ENCODE assay signal across 8 mouse cellular contexts in the genomic region with DNA sequence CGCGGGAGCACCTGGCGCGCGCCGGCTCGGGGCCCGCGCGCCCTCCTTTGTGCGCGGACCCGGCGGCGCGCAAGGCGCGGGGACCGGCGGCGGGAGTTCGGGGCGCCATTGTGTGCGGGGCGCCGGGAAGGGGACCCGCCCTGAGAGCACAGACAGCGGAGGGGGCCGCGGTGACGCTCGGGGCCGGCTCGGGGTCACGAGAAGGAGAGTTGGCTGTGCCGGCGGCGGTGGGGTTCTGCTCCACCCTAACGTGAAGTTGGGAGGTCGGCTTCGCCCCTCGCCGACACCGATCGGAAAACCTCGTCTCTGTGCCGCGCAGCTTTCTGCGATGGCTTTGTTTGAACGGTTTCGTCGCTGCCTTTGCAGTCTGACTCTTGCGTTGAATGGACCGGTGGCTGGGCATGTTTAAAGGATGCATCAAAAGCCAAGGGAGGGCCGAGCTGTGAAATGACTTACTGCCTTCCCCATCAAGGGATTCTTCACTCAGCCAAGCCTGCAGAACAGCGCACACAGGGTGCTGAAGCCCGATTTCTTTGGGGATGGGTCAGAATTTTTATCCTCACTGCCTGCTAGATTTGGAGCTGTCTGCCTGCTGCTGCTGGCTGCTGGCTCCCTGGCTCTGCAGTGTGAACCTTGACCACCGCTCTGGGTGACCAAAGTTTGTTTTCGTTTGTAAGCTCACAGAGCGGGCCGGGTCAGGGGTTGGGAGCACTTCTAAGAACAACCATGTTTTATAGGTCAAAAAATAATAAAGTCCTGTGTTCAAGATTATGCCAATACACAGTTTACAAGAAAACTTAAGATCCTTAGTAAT. TPM values are rescaled to one million over a fixed set of nuclear protein-coding genes. Genes with fewer than 3 reads are reported as not detected.
DNase-seq lines count a peak whose midpoint lies in the region; ATAC-seq lines count a peak whose summit lies in the region.

No protein-coding gene starts in this region.

- peak overlapping the region; percentile 26; the same call in 1 of the 2 replicates for H3K27ac ChIP-seq in stomach, embryonic 15.5 days

- peak; percentile 72 for DNase-seq in cerebellum, postnatal 14 days
- peak; percentile 48 to 52 for DNase-seq in frontal cortex, postnatal 36 days (ENCODE audit: low spot score in 2 of 2)
- DNase-seq in kidney, postnatal 14 days, result peak; percentile 75
- DNase-seq in lung, postnatal 10 days, result peak; percentile 34
- no peak for DNase-seq in gastrocnemius, postnatal 25 days

- H3K4me1 ChIP-seq in erythroblast, embryonic 14.5 days (ENCODE audit: control insufficient read depth), result no peaks in the 10 kb centered on the region
- H3K4me1 ChIP-seq in stomach, embryonic 15.5 days, result peaks cover 5% of the 10 kb centered on the region; the same call in 1 of the 2 replicates

- ATAC-seq in erythroblast, adult 5-6 weeks (replicated peaks; ENCODE audit: low FRiP score, poor library complexity, severe bottlenecking), result no peak
- ATAC-seq in stomach, embryonic 15.5 days (ENCODE audit: insufficient read depth, low FRiP score, low read depth), result no peak

- no peaks in the 10 kb centered on the region for H3K9me3 ChIP-seq in erythroblast, embryonic 14.5 days (ENCODE audit: control insufficient read depth, low read length)
- H3K9me3 ChIP-seq in stomach, embryonic 15.5 days, result no peaks in the 10 kb centered on the region

- H3K9ac ChIP-seq in stomach, embryonic 15.5 days, result peak overlapping the region; percentile 25; the same call in 1 of the 2 replicates

- H3K27me3 ChIP-seq in erythroblast, embryonic 14.5 days (ENCODE audit: control insufficient read depth), result peaks cover 60% of the 10 kb centered on the region
- H3K27me3 ChIP-seq in stomach, embryonic 15.5 days (replicated peaks), result peaks cover 56% of the 10 kb centered on the region

- WGBS in stomach, embryonic 15.5 days, result 3% methylated on average over 60 of the region's 61 CpGs

- peak overlapping the region; percentile 51 for H3K4me3 ChIP-seq in erythroblast, embryonic 14.5 days (replicated peaks)
- H3K4me3 ChIP-seq in stomach, embryonic 15.5 days (replicated peaks), result peak overlapping the region; percentile 54

- H3K36me3 ChIP-seq in erythroblast, embryonic 14.5 days (ENCODE audit: control insufficient read depth), result no peaks in the 10 kb centered on the region
- H3K36me3 ChIP-seq in stomach, embryonic 15.5 days, result no peaks in the 10 kb centered on the region

- H3K4me2 ChIP-seq in stomach, embryonic 15.5 days, result peak overlapping the region; percentile 97

RNA-seq across cellular contexts. Expression of gene Arhgef7, which starts 1.2 kb away (rescaled TPM):
- 0.95 and 1.1 TPM in 2 replicates for polyA plus RNA-seq in erythroblast, embryonic 14.5 days (2012)
- 5.4 and 10.9 TPM in 2 replicates for total RNA-seq in erythroblast, adult 5-6 weeks (2015; ENCODE audit: low replicate concordance)
- 1.9 and 5.6 TPM in 2 replicates for total RNA-seq in erythroblast, adult 5-6 weeks (2017; ENCODE audit: low replicate concordance)
- 29.3 and 30.1 TPM in 2 replicates for polyA plus RNA-seq in stomach, embryonic 15.5 days (2015; fragmentation: Nextera tagmentation; extraction: Ambion mirVana)
- 10 to 100 TPM; 56.0 to 61.4 TPM for total RNA-seq in gastrocnemius, postnatal 25 days (2021)

RNA-seq across cellular contexts. Expression of gene 1700016D06Rik, which starts 27.8 kb away (rescaled TPM):
- not detected in 2 replicates for polyA plus RNA-seq in erythroblast, embryonic 14.5 days (2012)
- not detected in 2 replicates for total RNA-seq in erythroblast, adult 5-6 weeks (2015; ENCODE audit: low replicate concordance)
- not detected in 2 replicates for total RNA-seq in erythroblast, adult 5-6 weeks (2017; ENCODE audit: low replicate concordance)
- polyA plus RNA-seq in stomach, embryonic 15.5 days (2015; fragmentation: Nextera tagmentation; extraction: Ambion mirVana), result not detected in 2 replicates
- not detected for total RNA-seq in gastrocnemius, postnatal 25 days (2021)

Comparison
In these comparisons a context has a peak if more than half of its experiments do, and no peak if none do; other contexts are left out.
1. RNA of gene Arhgef7, which starts 1.2 kb away (total RNA-seq): 56.0 to 61.4 TPM in gastrocnemius, postnatal 25 days; 1.9 to 10.9 TPM in erythroblast, adult 5-6 weeks; every median in the first group is over 4 times any median in the second.